Mouse (Mus musculus): ENCODE results near the gene Rnf144b.

The Rnf144b gene

DNA sequence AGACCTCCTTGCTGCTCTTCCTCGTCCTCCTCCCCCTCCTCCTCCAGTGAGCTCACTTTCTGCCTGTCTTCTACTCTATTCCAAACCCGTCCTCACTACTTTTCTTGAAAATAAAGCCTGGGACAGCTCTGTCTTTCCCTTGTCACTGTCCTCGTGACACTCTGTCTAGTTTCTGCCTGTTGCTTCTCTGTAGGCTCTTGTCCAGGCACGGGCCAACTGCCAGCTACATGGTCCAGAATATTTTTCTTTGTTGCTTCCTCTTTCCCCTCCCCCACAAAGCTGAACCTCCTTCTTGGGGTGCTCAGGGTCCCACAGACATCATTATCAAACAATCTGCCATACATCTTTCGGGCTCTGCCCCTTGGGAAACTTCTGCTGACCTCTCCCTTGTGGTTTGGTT is 92.4 kb downstream of the Rnf144b start:
- no peak for DNase-seq (ENCODE audit: extremely low read depth, low read depth, low spot score)

DNA sequence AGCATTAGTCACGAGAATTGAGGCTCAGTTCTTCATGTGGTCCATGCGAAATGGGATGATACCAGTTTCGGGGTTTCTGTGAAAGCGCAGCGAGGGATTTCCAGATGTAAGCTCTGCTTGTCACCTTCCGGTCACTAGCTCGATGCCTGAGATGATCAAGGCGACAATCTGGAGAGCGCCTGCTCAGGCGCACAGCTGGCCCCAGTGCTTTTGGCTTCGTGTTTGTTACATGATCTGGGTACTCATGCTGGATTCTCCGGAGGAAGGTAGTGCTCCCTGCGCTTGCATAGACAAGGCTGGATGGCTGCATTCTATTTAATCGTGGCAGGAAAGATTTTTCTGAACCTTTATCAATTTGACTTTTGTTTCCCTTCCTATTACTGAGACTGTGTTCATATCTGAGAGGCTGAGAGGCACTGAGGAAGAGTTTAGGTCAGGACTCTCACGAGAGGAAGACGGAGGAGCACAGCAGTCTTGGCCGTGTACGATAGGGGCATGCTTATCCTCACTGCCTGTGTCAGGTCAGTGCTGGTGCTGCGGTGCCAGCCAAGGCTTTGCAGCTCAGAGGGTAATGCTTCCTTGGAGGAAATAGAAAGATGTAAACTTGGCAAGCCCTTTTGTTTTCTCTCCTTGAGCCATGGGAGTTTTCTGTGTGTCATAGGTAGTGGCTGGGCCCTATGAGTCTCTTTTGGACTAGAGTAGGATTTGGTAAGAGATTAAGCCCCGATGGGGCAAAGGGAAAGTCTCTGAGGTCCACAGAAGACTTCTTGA is 93.5 kb downstream of the Rnf144b start:
- peak; percentile 64 for DNase-seq (ENCODE audit: extremely low read depth, low read depth, low spot score)

DNA sequence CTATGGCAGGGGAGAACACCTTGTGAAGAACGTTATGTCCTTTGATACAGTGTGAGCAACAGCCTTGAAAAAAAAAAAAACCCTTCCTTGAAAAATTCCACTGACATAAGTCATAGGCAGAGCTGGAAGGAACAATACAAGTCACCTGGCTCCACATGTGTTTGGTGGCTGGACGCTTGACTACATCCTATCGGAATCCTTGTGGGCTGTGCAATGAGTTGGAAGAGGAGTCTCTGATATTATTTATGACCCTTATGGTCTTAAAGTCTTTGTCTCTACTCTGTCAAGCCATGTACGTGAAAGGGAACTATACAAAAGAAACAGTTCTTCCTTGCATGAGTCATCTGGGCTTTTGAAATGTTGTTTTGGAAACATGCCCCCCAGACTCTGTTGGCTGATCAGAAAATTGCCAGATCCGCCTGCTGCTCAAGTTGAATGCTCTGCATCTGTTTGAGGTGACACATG is 94.7 kb downstream of the Rnf144b start:
- peak; percentile 63 for DNase-seq (ENCODE audit: extremely low read depth, low read depth, low spot score)

DNA sequence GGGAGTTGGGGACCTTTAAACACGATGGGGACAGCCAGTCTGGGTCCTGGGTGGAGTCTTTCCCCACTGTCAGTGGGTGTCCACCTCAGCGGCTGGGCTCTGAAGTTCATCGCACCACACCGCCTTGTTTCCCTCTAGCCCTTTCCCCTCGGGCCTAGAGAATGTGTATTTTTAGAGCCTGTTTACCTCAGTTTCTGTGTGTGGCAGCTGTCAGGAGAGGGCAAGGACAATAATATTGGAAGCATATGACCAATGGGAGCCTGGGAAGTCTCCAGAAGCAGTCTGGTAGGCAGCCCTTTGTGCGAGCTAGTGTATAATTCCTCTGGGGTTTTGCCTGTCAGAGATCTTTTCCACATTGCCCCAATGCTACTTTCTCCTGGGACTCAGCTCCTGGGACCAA is 95.9 kb downstream of the Rnf144b start:
- no peak for DNase-seq (ENCODE audit: extremely low read depth, low read depth, low spot score)

DNA sequence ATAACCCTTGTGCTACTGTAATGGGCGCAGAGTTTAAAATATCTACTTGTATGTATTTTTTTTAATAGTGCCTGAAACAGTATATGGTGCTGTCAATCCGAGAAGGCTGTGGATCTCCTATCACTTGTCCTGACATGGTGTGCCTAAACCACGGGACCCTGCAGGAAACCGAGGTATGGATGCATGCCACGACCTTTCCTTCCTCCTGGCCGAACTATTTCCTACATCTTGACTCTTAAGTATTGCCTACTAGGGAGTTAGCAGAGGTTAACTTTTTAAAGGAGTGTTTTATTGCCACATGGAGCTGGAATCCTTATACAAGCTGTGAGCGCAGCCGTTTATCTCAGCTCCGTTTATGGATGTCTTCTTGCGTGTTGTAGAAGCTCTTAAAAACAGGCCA is 98.0 kb downstream of the Rnf144b start:
- no peak for DNase-seq (ENCODE audit: extremely low read depth, low read depth, low spot score)

DNA sequence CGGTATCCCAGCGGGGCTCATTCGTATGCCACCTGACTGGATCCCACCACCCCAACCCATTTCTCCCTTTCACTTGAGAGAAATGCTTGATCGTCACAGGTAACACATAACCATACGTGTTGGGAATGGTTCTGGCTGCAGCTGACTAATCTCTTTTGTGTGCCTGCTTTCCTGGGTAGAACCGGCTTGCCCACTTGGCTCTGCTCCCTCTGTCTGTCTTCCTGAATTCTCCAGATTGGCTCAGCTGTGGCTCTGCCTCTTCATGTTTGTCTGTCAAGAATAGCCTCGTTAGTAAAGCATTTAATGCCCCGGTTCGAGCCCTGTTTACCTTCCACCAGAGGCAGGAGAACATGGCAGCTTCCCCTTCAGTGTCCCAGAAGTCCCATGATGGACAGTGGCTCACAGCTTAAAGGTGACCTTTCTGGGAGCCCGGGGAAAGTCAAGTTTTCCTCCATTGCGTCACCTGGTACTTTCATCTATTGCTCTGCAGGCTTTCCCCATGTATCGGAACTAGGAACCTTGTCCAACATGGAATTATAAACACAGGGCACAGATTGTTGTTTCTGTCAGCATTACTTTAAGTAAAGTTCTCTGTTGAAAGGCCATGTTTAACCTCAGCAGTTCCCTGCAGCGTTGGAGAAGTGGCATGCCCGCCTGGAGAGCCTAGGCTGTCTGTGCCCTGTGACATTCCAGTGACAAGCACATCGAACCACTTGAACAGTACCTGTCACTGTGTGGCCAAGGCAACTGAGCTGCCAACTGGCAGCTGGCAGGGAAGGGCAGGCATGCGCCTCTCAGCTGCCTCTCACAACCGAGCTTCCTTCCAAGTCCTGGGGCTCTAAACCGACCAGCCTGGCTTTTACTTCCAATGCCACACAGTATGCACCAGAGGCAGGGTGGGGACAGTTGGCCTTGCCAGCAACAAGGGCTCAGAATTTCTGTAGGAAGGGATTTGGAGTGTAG is 101.4 kb downstream of the Rnf144b start:
- peak; percentile 75 for DNase-seq (ENCODE audit: extremely low read depth, low read depth, low spot score)

DNA sequence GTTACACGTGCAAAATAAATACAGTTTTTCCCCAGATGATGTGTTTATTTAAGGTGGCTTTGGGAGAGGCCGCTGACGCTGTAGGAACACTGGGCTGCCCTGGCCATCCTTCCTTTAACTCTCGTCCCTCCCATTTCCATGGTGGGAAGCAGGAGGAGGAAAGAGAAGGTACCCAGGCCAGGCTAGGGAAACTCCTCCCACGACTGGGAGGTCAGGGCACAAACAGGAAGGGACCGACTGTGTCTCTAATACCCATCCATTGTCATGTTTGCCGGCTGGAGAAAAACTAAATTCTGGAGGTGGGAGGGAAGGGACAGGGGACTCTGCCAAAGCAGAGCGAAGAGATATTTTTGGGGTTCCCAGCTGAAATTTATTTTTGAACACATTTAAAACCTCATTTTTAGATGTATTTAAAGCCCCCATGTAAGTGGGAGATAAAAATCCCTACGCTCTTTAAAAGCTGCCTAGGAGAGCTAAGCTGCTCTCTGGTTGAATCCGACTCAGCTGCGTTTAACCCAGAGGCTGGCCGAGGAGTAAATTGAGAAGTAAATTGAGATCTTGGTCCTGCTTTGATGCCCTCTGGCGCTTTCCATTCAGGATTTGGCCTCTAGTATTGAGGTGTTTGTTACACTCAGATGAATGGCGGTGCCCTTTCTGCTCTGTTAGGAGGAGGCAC is 102.3 kb downstream of the Rnf144b start:
- DNase-seq (ENCODE audit: extremely low read depth, low read depth, low spot score): no peak

DNA sequence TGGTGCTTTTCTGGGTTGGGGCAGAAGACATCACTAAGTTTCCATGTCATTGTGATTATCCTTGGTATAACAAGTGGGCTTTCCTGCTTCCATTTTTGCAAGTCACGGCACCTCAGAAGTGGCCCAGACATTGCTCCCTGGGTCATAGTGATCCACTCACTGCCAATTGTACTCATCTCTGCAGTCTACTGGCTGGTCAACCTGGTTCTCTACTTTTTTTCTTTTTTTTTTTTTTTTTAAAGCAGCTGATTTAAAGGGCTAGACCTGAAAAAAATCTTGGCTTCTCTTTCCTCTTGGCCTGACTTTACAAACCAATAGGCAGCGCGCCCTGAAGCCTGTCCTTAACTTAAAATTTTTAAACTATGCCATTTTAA is 102.9 kb downstream of the Rnf144b start:
- DNase-seq (ENCODE audit: extremely low read depth, low read depth, low spot score): no peak

DNA sequence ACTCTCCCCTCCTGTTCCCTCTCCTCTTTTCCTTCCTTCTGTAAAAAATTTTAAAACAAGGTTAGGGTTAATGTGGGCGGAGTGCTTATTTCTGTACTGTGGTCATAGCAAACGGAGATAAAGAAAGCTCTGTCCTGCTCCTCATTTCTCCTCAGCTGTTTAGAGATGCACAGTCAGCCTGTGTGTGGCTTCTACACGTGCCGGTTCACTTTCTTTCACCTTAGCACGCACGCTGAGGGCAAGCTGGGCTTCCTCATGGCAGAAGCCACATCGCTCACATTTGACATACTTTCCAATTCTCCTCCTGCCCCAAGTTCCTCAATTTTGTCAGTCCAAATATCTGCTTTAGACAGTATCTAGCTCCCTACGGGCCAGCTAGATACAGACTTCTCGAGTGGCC is 103.3 kb downstream of the Rnf144b start:
- no peak for DNase-seq (ENCODE audit: extremely low read depth, low read depth, low spot score)

DNA sequence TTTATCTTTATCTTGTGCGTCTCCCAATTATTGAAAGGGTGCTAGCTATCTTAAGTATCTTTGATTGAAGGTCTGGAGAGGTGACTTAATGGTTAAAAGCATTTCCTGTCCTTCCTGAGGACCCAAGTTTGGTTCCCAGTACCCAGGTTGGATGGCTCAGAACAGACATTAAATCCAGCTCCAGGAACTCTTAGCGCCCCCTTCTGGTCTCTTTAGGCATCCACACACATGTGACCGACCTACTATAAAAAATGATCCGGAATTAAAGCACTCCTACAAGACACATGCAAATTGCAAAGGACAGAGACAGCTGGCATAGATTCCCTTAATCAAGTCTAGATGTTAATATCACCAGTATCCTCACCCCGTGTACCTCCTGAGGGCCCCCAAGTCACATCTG is 104.1 kb downstream of the Rnf144b start:
- no peak for DNase-seq (ENCODE audit: extremely low read depth, low read depth, low spot score)

DNA sequence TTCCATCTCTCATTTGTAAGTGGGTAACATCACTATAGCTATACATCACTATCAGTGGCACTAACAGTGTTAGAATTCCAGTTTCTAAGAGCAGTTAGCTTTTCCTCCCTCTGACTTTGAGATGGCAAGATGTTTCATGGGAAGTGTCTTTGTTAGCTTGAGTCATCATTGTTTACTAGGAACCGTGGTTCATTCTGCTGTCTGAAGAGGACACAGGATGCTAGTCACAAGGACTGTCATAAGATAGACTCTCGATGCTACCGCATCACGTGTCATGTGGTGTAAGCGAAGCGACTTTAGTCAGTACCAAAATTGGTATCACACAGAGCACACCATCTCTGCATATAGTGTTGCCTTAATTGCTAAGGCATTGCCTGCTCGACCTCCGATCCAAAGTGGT is 105.7 kb downstream of the Rnf144b start:
- DNase-seq (ENCODE audit: extremely low read depth, low read depth, low spot score): no peak

DNA sequence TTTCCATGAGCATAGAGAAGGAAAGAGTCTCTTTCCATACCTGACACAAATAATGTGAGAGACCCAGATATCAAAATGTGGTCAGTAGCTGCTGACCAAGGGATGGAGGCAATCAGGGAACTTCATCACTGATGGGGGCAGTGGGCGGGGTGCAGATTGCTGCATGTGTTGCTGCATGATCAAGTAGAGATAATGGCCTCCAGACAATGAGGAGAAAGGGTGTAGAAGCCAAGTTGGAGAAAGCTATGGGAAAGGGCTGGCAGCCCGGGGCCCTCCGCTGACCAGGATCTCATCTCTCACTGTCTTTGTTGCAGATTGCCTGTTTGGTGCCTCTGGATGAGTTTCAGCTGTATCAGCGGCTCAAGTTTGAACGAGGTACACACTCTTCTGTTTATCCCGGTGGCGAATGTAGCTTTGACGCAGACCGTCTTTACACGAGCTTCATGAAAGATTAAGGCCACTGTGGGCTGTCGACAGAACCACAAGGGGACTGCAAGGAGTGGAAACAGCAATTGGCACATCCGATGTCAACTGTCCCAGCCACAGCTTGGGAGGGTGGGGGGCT is 106.3 kb downstream of the Rnf144b start:
- no peak for DNase-seq (ENCODE audit: extremely low read depth, low read depth, low spot score)

DNA sequence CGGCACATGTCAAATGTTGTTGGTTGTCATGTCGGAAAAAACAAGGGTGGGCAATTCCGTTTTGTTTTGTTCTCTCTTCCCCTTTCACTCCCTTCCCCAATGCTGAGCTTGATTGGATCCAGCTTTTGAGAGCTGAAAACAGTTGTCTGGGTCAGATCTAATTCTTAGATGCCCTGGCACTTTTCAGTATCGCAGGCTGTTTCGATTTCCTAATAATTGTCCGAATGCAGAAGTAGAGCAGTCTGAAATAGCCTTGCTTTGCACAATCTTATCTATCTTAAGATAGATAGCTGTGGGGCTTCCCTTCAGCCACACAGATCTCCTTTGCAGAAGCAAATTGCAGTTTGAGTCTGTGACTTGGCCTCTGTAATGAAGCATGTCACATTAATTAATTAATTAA is 109.7 kb downstream of the Rnf144b start:
- no peak for DNase-seq (ENCODE audit: extremely low read depth, low read depth, low spot score)

DNA sequence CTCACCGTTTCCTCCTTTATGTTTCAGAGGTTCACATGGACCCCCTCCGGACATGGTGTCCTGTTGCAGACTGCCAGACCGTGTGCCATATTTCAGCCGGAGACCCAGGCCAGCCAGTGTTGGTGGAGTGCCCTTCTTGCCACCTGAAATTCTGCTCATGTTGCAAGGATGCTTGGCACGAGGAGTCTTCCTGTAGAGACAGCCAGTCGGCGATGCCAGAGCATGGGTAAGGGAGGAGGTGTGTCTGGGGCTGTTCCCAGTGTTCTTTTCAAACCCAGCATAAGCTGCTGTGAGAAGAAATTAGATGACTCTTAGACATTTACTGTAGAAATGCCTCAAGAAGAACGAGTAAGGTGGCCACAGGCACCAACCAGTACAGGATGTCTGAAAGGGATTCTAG is 114.9 kb downstream of the Rnf144b start:
- DNase-seq (ENCODE audit: extremely low read depth, low read depth, low spot score): no peak

DNA sequence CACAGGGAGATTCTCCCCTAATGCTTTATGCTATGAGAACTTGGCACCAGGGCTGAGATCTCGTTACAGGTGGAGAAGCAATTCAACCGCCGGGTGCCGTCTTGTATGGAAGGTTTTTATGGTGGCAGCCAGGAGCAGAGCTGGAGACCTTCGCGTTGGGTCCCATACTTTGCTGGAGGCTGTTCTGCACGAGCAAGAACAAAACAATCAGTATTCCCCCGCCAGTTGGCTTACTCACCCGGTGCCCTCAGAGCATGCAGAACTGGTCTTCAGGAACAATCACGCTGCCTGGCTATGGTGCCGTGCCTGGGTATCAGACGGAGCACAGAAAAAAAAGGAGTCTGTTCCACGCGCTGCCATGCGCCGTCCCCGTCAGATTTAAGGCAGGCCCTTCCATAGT is 115.7 kb downstream of the Rnf144b start:
- DNase-seq (ENCODE audit: extremely low read depth, low read depth, low spot score): no peak

DNA sequence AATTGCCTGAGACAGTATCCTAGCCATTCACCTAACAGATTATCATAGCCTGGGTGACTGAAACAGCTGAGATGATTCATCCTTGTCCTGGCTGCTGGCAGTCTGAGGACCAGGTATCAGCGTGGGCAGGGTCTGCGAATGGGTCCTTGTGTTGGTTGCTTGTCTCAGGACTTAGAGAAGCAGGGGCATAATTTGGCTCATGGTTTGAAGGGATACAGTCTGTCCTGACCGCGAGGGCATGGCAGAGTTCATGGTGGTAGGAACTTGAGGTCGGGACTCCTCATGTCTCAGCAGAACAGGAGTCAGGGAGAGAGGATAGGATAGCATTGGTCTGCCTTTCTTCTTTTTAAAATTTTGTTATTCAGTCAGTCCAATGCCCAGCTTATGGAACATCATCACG is 121.1 kb downstream of the Rnf144b start:
- no peak for DNase-seq (ENCODE audit: extremely low read depth, low read depth, low spot score)

DNA sequence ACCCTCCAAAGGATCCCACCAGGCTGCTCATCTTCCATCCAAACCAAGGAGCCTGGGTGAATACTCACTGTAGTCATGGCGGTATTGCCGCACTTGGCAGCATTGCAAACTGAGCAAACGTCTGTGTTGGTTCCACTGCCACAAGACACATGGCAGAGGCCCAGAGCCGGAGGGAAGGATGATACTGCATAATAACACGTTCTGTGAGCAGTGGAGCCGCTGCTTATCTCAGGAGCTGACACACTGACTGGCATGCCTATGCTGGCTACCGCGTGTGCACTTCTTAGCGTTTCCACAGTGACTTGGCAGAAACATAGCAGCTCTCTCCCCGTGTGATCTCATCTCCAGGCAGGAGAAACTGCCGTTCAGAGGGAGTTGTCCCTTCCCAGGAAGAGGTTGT is 122.3 kb downstream of the Rnf144b start:
- DNase-seq (ENCODE audit: extremely low read depth, low read depth, low spot score): no peak

DNA sequence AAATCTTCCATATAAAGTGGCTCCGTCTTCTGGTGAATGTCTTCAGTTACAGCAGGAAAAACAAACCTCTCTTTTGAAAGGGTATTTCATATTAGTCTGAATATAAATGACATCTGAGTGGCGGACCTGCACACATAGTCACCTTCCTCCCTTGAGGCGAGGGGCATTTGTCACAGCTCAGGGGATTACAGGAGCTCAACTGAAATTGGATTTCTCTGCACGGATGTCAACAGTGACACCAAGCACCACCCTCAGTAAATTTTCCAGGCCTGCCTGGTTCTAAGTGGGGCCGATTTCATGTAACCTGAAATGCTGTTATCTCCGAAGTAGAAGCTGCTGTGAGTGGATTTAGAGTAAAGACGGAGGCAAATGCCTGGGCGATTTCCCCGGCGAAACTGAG is 124.0 kb downstream of the Rnf144b start:
- no peak for DNase-seq (ENCODE audit: extremely low read depth, low read depth, low spot score)

DNA sequence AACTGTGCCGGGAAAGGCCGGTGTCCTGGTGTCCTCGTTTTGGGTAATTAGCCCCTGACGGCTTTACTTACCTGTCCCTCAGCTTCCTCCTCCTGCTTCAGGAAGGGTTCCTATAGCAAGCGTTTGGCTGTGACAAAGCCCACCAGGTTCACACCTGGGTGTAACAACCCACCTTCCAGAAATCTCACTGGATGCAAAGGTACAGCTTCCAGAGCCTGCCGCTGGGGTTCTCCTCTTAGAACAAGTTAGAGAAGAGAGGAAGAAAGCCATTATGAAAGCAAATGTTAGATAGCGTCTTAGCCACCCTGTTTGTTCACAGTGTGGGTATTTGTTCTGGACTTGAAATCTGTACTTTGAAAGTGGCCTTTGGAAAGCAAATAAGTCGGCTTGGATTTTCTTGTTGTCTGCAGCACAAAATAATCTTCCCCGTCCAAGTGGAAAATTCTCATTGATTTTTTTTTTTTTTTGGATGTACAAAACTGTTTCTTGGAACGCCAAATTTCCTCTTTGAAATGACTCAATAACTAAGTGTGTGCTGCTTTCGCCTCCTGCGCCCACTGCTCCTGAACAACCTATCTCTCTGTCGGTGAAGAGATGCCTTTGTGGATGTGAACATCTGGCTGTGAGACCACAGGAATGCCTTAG is 124.8 kb downstream of the Rnf144b start:
- no peak for DNase-seq (ENCODE audit: extremely low read depth, low read depth, low spot score)

DNA sequence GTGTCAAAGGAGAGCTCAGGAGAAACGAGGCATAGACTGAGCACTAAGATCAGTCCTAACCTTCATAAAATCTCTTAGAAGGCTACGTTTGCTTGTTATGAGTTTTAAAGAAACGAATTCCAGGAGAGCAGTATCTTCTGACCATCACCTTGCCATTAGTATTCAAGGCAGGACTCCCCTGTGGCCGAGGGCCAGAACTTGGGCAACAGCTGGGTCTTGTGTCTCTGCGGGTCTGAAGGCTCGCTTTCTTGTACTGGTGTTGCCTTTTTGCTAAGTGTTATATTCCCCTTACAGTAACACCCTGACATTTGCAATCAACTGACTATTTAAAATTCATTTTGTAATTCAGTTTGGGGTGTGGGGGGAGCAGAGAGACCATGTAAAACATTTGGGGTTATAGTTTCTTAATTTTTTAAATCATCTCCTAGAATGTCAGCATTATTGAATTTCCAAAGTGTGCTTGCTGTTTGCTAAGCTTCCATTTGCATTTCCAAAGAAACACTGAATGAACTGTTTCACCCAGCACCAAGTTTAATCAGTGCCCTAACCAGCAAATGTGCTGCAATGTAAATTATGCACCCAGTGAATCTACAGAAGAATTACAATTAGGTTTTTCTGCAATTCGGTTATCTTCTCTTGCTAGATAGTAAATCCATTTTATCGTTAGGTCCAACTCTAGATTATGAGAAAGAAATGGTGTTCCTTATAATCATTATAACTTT is 126.0 kb downstream of the Rnf144b start:
- no peak for DNase-seq (ENCODE audit: extremely low read depth, low read depth, low spot score)

Data from fat pad, adult 2 months (tissue).